Mouse (Mus musculus) cortical plate, adult 2 months (tissue): ENCODE results near the gene Ccn5. TPM values are rescaled to one million over a fixed set of nuclear protein-coding genes. Genes with fewer than 3 reads are reported as not detected.

Experiments
- H3K27ac ChIP-seq: fragments of 200-500 bp; 2 replicates; pipeline ENCODE4 v1.5.1; 2012; ENCODE audit warnings: low read length, control low read depth, inconsistent platforms; ENCODE audit not compliant: insufficient read depth
- H3K4me1 ChIP-seq: fragments of 200-500 bp; 2 replicates; pipeline ENCODE4 v1.6.1; 2011; ENCODE audit warnings: low read length; ENCODE audit not compliant: control insufficient read depth, insufficient read depth
- H3K4me3 ChIP-seq: fragments of 200-500 bp; 2 replicates; pipeline ENCODE4 v1.5.1; 2011; ENCODE audit warnings: mild to moderate bottlenecking, low read length, control low read depth; ENCODE audit not compliant: insufficient read depth
- CTCF ChIP-seq: fragments of 200-500 bp; IDR thresholded peaks from 2 replicates; pipeline ENCODE4 v1.5.1; 2011; ENCODE audit warnings: mild to moderate bottlenecking, control low read depth, low read length; ENCODE audit not compliant: insufficient read depth; ENCODE audit errors: extremely low read depth
- POLR2A ChIP-seq: fragments of 200-500 bp; IDR thresholded peaks from 2 replicates; pipeline ENCODE4 v1.6.1; 2011; ENCODE audit warnings: mild to moderate bottlenecking, low read length, control low read depth; ENCODE audit not compliant: insufficient read depth; ENCODE audit errors: extremely low read depth
- polyA plus RNA-seq: library from polyadenylated mRNA; depleted of rRNA; stranded (reverse); fragments of >200 nt; gene quantifications from 2 replicates; pipeline ENCODE4 v1.2.3, GENCODE M21; 2012

The Ccn5 gene
- polyA plus RNA-seq, 1 experiment = 0.42 TPM

- Histone ChIP-seq H3K4me1 (no peaks in the 10 kb centered on the region), H3K4me3 (no peak overlapping the region), H3K27ac (no peak overlapping the region)
- TF ChIP-seq CTCF = no peak
- TF ChIP-seq POLR2A = no peak
These were observed 10.5 kb downstream of the Ccn5 start for GRCm38 (mm10) chr2:163831163-163831562.

GRCm38 (mm10) chr2:163838043-163838442 is 17.4 kb downstream of the Ccn5 start:
- Histone ChIP-seq H3K4me3 (no peak overlapping the region), H3K27ac (no peak overlapping the region), H3K4me1 (no peaks in the 10 kb centered on the region)
- TF ChIP-seq POLR2A = no peak
- TF ChIP-seq CTCF = peak; percentile 99

GRCm38 (mm10) chr2:163839519-163839918 is 18.9 kb downstream of the Ccn5 start:
- Histone ChIP-seq H3K27ac (no peak overlapping the region), H3K4me3 (no peak overlapping the region), H3K4me1 (no peaks in the 10 kb centered on the region)
- TF ChIP-seq CTCF (no peak), POLR2A (no peak)

GRCm38 (mm10) chr2:163842043-163842442 is 21.4 kb downstream of the Ccn5 start:
- Histone ChIP-seq H3K4me3 (no peak overlapping the region), H3K27ac (no peak overlapping the region), H3K4me1 (no peaks in the 10 kb centered on the region)
- TF ChIP-seq POLR2A = no peak
- no peak for TF ChIP-seq CTCF

- Histone ChIP-seq H3K4me3 (no peak within 1 kb of the TSS), H3K27ac (no peak within 1 kb of the TSS), H3K4me1 (no peaks in the 10 kb centered on the region)
- TF ChIP-seq CTCF = no peak
- no peak for TF ChIP-seq POLR2A
These were observed 32.8 kb downstream of the Ccn5 start, which contains the start of gene Kcnk15 for GRCm38 (mm10) chr2:163853461-163853901. Gene Kcnk15, plus strand, starts transcription at chr2:163853651.

GRCm38 (mm10) chr2:163857233-163857632 is 36.6 kb downstream of the Ccn5 start:
- Histone ChIP-seq H3K27ac (no peak overlapping the region), H3K4me1 (peaks cover 2% of the 10 kb centered on the region; the same call in 1 of the 2 replicates), H3K4me3 (no peak overlapping the region)
- TF ChIP-seq POLR2A = no peak

GRCm38 (mm10) chr2:163858254-163858947 is 37.7 kb downstream of the Ccn5 start:
- H3K27ac ChIP-seq = no peak overlapping the region
- peak overlapping the region; percentile 5; the same call in 1 of the 2 replicates for H3K4me3 ChIP-seq
- peak; percentile 41; the same call in 1 of the 2 replicates for TF ChIP-seq CTCF
- TF ChIP-seq POLR2A = no peak
- H3K4me1 ChIP-seq = peaks cover 2% of the 10 kb centered on the region; the same call in 1 of the 2 replicates

GRCm38 (mm10) chr2:163865311-163865710 is 44.6 kb downstream of the Ccn5 start:
- H3K27ac ChIP-seq = no peak overlapping the region
- H3K4me3 ChIP-seq = no peak overlapping the region
- H3K4me1 ChIP-seq = no peaks in the 10 kb centered on the region
- no peak for TF ChIP-seq POLR2A
- TF ChIP-seq CTCF = no peak

- TF ChIP-seq CTCF (no peak), POLR2A (no peak)
- H3K4me1 ChIP-seq = no peaks in the 10 kb centered on the region
- H3K4me3 ChIP-seq = no peak overlapping the region
- H3K27ac ChIP-seq = no peak overlapping the region
These were observed 45.4 kb downstream of the Ccn5 start for GRCm38 (mm10) chr2:163866061-163866460.

- TF ChIP-seq CTCF (no peak), POLR2A (no peak)
- H3K27ac ChIP-seq = no peak overlapping the region
- peaks cover 2% of the 10 kb centered on the region; the same call in 1 of the 2 replicates for H3K4me1 ChIP-seq
- no peak overlapping the region for H3K4me3 ChIP-seq
These were observed 49.1 kb downstream of the Ccn5 start for GRCm38 (mm10) chr2:163869783-163870182.

- peaks cover 9% of the 10 kb centered on the region for H3K4me1 ChIP-seq
- TF ChIP-seq CTCF (no peak), POLR2A (no peak)
- H3K4me3 ChIP-seq = no peak overlapping the region
- H3K27ac ChIP-seq = no peak overlapping the region
These were observed 50.6 kb downstream of the Ccn5 start for GRCm38 (mm10) chr2:163871266-163871665.
